Mouse (Mus musculus) heart, postnatal 25 days (tissue): ENCODE measurements around the gene Cdk15. TPM values are rescaled to one million over a fixed set of nuclear protein-coding genes. Genes with fewer than 3 reads are reported as not detected.

Experiments
- DNase-seq: peaks from one replicate; pipeline ENCODE4 v3.0.0; 2022; ENCODE audit warnings: low spot score
- intact Hi-C: fragments of 180-260 bp; cut with DNase I; formaldehyde crosslinking; loops from one replicate; pipeline ENCODE4 v1.15.1; 2025
- total RNA-seq, 2 experiments: library from RNA; stranded (reverse); gene quantifications; 2 replicates each; pipeline ENCODE4 v1.2.3; 2021

The Cdk15 gene
- total RNA-seq, 2 experiments from 2014 or later, result not detected

- intact Hi-C loops, result no loop called here
- no peak for DNase-seq
Observed at GRCm38 (mm10) chr1:59269951-59270689, 13.4 kb downstream of the Cdk15 start.

DNA sequence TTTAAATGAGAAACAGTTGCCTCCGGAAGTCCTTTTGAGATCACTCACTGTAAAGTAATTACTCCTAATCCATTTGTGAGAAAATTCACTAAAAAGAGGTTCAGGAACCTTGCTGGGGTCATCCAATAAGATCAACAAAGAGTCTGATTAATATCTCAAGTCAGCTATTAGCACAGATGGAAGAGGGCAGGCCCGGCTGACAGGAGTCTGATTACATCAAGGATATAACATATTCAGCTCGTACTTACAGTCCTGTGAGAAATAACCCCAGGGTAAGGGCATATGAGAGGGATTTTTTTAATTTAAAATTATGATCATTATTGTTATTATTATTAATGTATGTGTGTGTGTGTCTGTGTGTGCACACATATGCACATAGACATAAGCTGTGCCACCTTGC lies 15.5 kb downstream of the Cdk15 start:
- intact Hi-C loops, result no loop called here
- DNase-seq, result no peak

- no peak for DNase-seq
- intact Hi-C loops, result no loop called here
Observed at GRCm38 (mm10) chr1:59285880-59286279, 29.2 kb downstream of the Cdk15 start.

- no peak for DNase-seq
- intact Hi-C loops, result no loop called here
Observed at GRCm38 (mm10) chr1:59286316-59286850, 29.7 kb downstream of the Cdk15 start.

GRCm38 (mm10) chr1:59287733-59288132 lies 31.0 kb downstream of the Cdk15 start:
- DNase-seq, result no peak
- intact Hi-C loops, result no loop called here

DNA sequence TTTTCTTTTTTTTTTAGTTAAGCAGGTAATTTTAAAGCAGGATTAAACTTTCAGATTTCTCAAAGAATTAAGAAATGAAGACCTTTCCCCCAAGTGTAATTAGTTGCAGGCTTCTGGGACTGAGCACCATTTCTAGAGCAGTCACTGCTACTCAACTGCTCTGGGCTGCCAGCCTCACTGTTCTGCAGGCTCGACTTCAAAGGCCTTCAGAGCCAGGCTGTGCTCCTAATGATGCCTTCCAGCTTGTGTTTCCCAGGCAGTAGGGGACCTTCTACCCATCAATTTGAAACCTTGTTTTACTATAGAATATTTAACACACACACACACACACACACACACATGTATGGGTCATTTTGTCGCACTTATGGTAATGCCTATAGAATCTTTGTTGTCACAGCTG lies 34.9 kb downstream of the Cdk15 start:
- intact Hi-C loops, result no loop called here
- no peak for DNase-seq

DNA sequence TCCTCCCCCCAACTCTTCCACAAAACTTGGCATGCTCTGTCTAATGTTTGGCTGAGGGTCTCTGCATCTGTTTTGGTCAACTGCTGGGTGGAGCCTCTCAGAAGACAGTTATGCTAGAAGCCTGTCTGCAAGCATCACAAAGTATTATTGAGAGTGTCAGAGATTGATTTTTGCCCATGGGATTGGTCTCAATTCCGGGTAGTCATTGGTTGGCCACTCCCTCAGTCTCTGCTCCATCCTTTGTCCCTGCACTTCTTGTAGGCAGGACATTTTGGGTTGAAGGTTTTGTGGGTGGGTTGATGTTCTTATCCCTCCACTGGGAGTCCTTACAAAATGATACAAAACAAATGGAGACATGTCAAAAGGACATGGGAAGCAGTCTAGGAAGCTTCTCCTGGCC lies 39.1 kb downstream of the Cdk15 start:
- no peak for DNase-seq
- intact Hi-C loops, result no loop called here

DNA sequence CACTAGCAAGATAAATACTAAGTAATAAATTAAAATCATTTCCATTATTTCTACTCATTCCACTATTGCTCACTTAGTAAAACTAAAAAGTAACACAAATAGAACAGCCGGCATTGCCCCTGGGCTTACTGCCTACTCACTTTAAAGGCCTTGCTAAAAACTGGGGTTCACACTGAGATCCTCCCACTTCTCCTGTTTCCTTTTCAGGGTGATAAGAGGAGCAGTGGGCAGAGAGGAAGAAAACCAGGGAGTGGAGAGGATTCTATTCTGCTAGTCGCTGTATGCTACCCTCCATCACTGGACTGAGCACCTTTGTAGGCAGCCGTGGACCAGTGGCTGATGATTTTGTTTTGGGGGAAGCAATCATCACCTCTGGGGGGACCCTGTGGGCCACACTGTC lies 40.5 kb downstream of the Cdk15 start:
- intact Hi-C loops, result no loop called here
- DNase-seq, result no peak

DNA sequence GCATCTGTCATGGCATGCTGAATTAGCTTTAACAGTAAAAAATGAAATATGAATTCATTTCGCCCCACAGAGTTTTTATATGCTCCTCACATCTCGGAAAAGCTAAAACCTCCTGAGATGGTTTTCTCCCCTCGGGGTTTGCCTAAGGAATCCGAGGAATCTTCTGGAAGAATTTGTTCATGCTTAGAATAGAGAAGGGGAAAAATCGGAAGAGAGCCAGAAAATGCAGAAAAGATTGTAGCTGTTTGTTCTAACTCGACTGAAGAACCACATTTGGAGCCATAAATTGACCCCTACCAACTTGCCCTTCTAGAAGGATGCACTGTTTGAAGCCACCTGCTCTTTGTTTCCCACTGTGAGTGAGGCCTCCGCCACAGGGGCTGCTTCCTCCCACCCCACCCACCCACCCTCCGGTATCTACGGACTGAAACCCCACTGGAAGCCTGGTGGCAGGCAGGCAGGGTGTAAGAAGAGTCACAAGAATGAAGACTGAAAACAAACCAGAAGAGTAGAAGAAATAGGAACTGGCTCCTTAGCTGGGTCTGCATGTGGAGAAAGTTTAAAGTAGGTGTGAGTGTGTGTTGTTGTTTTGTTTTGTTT lies 41.9 kb downstream of the Cdk15 start:
- DNase-seq, result no peak
- intact Hi-C loops, result no loop called here

GRCm38 (mm10) chr1:59307310-59307709 lies 50.6 kb downstream of the Cdk15 start:
- intact Hi-C loops, result no loop called here
- DNase-seq, result no peak

- DNase-seq, result no peak
- intact Hi-C loops, result no loop called here
Observed at GRCm38 (mm10) chr1:59311292-59311885, 54.7 kb downstream of the Cdk15 start.

- DNase-seq, result no peak
- intact Hi-C loops, result no loop called here
Observed at GRCm38 (mm10) chr1:59312187-59313153, 55.8 kb downstream of the Cdk15 start.

DNA sequence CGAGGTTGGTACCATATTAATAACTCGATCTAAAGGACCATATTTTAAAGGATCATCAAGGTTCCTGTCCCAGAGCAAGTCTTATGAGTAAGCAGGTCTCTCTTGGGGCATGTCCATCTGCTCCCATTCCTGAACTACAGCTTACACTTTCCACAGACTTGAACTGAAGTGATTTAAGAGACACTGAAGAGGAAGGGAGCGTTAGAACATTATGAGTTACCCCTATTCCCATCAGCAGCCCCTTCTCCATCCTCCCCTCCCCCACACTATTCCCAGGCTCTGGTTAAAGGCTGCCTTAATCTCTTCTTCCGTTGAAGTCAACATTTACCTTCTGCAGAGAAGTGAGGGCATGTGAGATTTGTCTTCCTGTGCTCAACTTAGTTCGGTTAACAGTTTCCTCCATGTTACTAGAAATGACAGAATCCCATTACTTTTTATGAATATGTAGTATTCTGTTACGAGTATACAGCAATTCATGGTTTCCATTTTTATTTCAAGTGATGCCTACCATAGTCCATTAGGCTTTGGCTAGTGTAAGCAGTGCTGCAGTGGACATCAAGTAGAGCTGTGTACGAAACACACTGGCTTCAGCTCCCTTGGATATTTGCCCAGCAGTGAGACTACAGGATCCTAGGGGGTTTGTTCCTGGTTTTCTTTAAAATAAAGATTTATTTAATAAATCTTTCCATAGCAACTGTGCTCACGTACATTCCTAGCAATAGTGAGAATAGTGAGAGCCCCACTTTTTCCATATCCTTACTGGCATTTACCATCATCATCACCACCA lies 56.6 kb downstream of the Cdk15 start:
- no peak for DNase-seq
- intact Hi-C loops, result no loop called here

- no peak for DNase-seq
- intact Hi-C loops, result loop anchor here (5.0 kb wide), 1 partner anchor 167 kb away; the partner anchor contains the start of gene Fzd7
Observed at GRCm38 (mm10) chr1:59315057-59315807, 58.5 kb downstream of the Cdk15 start.

DNA sequence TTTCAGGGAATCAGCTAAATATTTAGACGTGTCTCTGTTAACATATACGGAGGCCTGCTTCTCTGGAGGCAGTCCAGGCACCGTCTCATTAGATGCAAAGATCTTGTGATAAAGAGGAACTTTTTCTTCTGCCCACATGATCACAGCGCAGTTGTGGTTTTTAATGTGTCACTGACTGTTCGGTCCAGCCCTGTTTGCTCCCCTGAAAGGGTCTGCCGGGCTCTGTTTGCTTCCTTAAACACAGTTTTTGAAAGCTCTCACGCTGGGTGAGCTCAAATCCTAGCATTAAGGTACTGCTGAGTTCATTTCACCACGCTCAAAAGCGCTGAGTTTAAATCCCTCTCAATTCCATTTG lies 59.3 kb downstream of the Cdk15 start:
- intact Hi-C loops, result loop anchor here (1.0 to 5.0 kb wide), 3 partner anchors 166 to 307 kb away; partner anchors contain the start of gene Fzd7
- no peak for DNase-seq

- DNase-seq, result no peak
- intact Hi-C loops, result loop anchor here (1.0 to 5.0 kb wide), 3 partner anchors 166 to 307 kb away; partner anchors contain the start of gene Fzd7
Observed at GRCm38 (mm10) chr1:59316386-59317051, 59.8 kb downstream of the Cdk15 start.

DNA sequence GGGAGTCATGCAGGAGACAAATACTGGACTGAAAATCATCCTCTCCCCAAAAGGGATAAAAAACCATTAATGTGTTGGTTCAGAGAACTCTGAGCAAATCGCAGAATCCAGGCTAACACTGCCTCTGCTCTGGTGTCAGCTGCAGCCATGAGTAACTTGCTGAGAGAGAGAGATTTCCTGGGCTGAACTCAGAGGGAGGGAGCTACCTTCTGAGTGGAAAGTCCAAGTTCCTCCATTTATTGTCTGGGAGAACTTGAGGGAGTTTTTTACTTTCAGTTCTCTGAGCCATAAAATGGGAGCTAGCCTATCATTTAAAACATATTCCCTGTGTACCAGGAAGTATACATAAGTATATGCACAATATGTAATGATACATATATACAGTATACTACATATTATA lies 60.7 kb downstream of the Cdk15 start:
- intact Hi-C loops, result loop anchor here (5.0 kb wide), 1 partner anchor 165 kb away; the partner anchor contains the start of gene Fzd7
- no peak for DNase-seq

DNA sequence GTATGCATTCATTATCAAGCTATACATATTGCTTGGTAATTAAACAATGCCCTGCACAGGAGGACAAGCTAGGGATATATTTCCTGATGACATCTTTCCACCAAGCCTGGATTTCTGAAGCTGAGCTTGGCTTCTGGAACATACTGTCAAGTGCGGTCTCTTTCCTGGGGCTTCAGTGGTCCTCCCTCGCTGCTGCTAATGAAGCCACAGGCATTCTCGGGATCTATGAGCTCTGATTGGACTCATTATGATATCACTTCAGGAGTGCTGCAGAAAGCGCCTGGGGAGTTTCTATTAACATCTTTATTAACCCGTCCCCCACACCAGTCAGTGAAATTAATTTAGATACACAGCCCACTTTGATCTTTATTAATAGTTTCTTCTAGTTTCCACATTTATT lies 62.2 kb downstream of the Cdk15 start:
- intact Hi-C loops, result loop anchor here (5.0 kb wide), 1 partner anchor 163 kb away; the partner anchor contains the start of gene Fzd7
- no peak for DNase-seq
